Mouse (Mus musculus) kidney, adult 2 months (tissue): Measurements from ENCODE around the gene Ces2c. TPM values are rescaled to one million over a fixed set of nuclear protein-coding genes. Genes with fewer than 3 reads are reported as not detected.
"Not testable (repeated sequence)": the region's sequence is repeated elsewhere in the genome, so short reads cannot be mapped to it uniquely, and the experiment has no call there.

Experiments used
- DNase-seq: peaks from one replicate; pipeline ENCODE4 v3.0.0; 2021
- H3K27ac ChIP-seq: fragments of 200-500 bp; 2 replicates; pipeline ENCODE4 v1.5.1; 2012; ENCODE audit warnings: low read depth, low read length, control low read depth, inconsistent platforms; ENCODE audit not compliant: insufficient read depth
- H3K27me3 ChIP-seq: fragments of 200-500 bp; replicated peaks from 2 replicates; pipeline ENCODE4 v1.6.1; 2012; ENCODE audit warnings: mild to moderate bottlenecking, moderate library complexity, low read length, inconsistent platforms; ENCODE audit not compliant: control insufficient read depth, insufficient read depth
- H3K36me3 ChIP-seq: fragments of 200-500 bp; 2 replicates; pipeline ENCODE4 v1.6.1; 2012; ENCODE audit warnings: mild to moderate bottlenecking, moderate library complexity, low read length, inconsistent platforms; ENCODE audit not compliant: control insufficient read depth, insufficient read depth
- H3K4me1 ChIP-seq: fragments of 200-500 bp; 2 replicates; pipeline ENCODE4 v1.6.1; 2011; ENCODE audit warnings: low read length; ENCODE audit not compliant: control insufficient read depth, insufficient read depth
- H3K4me3 ChIP-seq: fragments of 200-500 bp; 2 replicates; pipeline ENCODE4 v1.5.1; 2011; ENCODE audit warnings: mild to moderate bottlenecking, low read depth, low read length, control low read depth; ENCODE audit not compliant: insufficient read depth
- CTCF ChIP-seq: fragments of 200-500 bp; conservative IDR thresholded peaks from 2 replicates; pipeline ENCODE4 v1.5.1; 2011; ENCODE audit warnings: low read depth, mild to moderate bottlenecking, control low read depth, low read length, moderate library complexity, mixed read lengths; ENCODE audit not compliant: insufficient read depth, insufficient read length
- POLR2A ChIP-seq: fragments of 200-500 bp; IDR thresholded peaks from one replicate; pipeline ENCODE4 v1.6.1; 2011; ENCODE audit warnings: low read depth, low read length, control low read depth
- WGBS: fragments of 180-500 bp; shearing (Covaris S2); methylation state at CpG from one replicate; pipeline ENCODE4 v1.1.7; 2018; 5-methylcytosine and 5-hydroxymethylcytosine counted together
- polyA plus RNA-seq: library from polyadenylated mRNA; depleted of rRNA; stranded (reverse); fragments of >200 nt; gene quantifications from 2 replicates; pipeline ENCODE4 v1.2.3, GENCODE M21; 2012; rRNA removed

Ces2c gene
- polyA plus RNA-seq, 1 experiment = 83.0 TPM

GRCm38 (mm10) chr8:104831440-104831839, 15.4 kb upstream of the Ces2c start, which contains the start of gene Ces2b:
TSS of gene Ces2b (plus strand) at chr8:104831572.
- peak; percentile 78 for DNase-seq
- TF ChIP-seq POLR2A (no peak), CTCF (no peak)
- Histone ChIP-seq H3K4me3 (no peak within 1 kb of the TSS), H3K4me1 (peaks cover 9% of the 10 kb centered on the region), H3K27ac (no peak within 1 kb of the TSS), H3K27me3 (no peaks in the 10 kb centered on the region), H3K36me3 (no peaks in the 10 kb centered on the region)
- WGBS = 18% methylated on average over 5 of the region's 5 CpGs

- H3K4me1 ChIP-seq = 0 out of 2 replicates have a peak, but pooled peaks cover 1% of the 10 kb centered on the region
- H3K4me3 ChIP-seq = no peak overlapping the region
- H3K36me3 ChIP-seq = no peaks in the 10 kb centered on the region
- H3K27me3 ChIP-seq = no peaks in the 10 kb centered on the region
- no peak for DNase-seq
- H3K27ac ChIP-seq = no peak overlapping the region
- 86% methylated on average over 3 of the region's 3 CpGs for WGBS
- no peak for TF ChIP-seq CTCF
- no peak for TF ChIP-seq POLR2A
These were observed 5.3 kb upstream of the Ces2c start for GRCm38 (mm10) chr8:104841360-104842078.

GRCm38 (mm10) chr8:104847741-104848462, 1.0 kb downstream of the Ces2c start:
- H3K27me3 ChIP-seq = 0 out of 2 replicates have a peak, but pooled peaks cover 1% of the 10 kb centered on the region
- peaks cover 2% of the 10 kb centered on the region; the same call in 1 of the 2 replicates for H3K4me1 ChIP-seq
- no peaks in the 10 kb centered on the region for H3K36me3 ChIP-seq
- 58% methylated on average over 4 of the region's 4 CpGs for WGBS
- peak overlapping the region; percentile 3 for H3K4me3 ChIP-seq
- H3K27ac ChIP-seq = no peak overlapping the region
- TF ChIP-seq CTCF (no peak), POLR2A (no peak)
- peak; percentile 32 for DNase-seq

GRCm38 (mm10) chr8:104866844-104867531, 20.1 kb downstream of the Ces2c start:
- no CpG with 5 or more reads among the region's 4 CpGs for WGBS
- H3K4me3 ChIP-seq, H3K4me1 ChIP-seq, H3K27me3 ChIP-seq, DNase-seq, H3K36me3 ChIP-seq, H3K27ac ChIP-seq: not testable (repeated sequence)

- H3K4me3 ChIP-seq, H3K27ac ChIP-seq, H3K36me3 ChIP-seq, H3K27me3 ChIP-seq, DNase-seq, H3K4me1 ChIP-seq: not testable (repeated sequence)
- whole genome bisulfite sequencing = no CpG with 5 or more reads among the region's 2 CpGs
These were observed 22.0 kb downstream of the Ces2c start for GRCm38 (mm10) chr8:104868876-104869275.

GRCm38 (mm10) chr8:104886223-104886926, 39.5 kb downstream of the Ces2c start:
- no CpG with 5 or more reads among the region's 4 CpGs for WGBS
- not testable (repeated sequence) for H3K4me1 ChIP-seq, H3K4me3 ChIP-seq, H3K27ac ChIP-seq, H3K36me3 ChIP-seq, DNase-seq, H3K27me3 ChIP-seq

GRCm38 (mm10) chr8:104901746-104902145, 54.9 kb downstream of the Ces2c start:
- H3K4me1 ChIP-seq = no peaks in the 10 kb centered on the region
- WGBS = 64% methylated on average over 2 of the region's 2 CpGs
- peak; percentile 13 for DNase-seq
- H3K27me3 ChIP-seq = no peaks in the 10 kb centered on the region
- H3K27ac ChIP-seq = no peak overlapping the region
- H3K36me3 ChIP-seq = no peaks in the 10 kb centered on the region
- H3K4me3 ChIP-seq = no peak overlapping the region
- TF ChIP-seq CTCF (no peak), POLR2A (no peak)

Other genes starting within 250 kb of the Ces2c start
- gene Cdh16, start 222.7 kb upstream of the Ces2c start, polyA plus RNA-seq = 1,103 and 1,106 TPM in 2 replicates
- gene Rrad, start 215.7 kb upstream of the Ces2c start, polyA plus RNA-seq = 5.0 and 5.8 TPM in 2 replicates
- 46.5 and 57.7 TPM in 2 replicates for gene Ciao2b, start 205.1 kb upstream of the Ces2c start, polyA plus RNA-seq
- 0.05 TPM in 1 of 2 replicates, not detected in the other for gene Ces2a, start 113.1 kb upstream of the Ces2c start, polyA plus RNA-seq
- 5.4 and 7.8 TPM in 2 replicates for gene Ces2b, start 15.5 kb upstream of the Ces2c start, polyA plus RNA-seq
- gene Ces2e, start 79.2 kb downstream of the Ces2c start, polyA plus RNA-seq = 19.7 and 20.3 TPM in 2 replicates
- gene Ces2f, start 100.3 kb downstream of the Ces2c start, polyA plus RNA-seq = 0.08 and 0.10 TPM in 2 replicates
- gene Ces2g, start 114.7 kb downstream of the Ces2c start, polyA plus RNA-seq = 9.3 and 11.9 TPM in 2 replicates
- 0.48 and 0.53 TPM in 2 replicates for gene Ces2h, start 153.8 kb downstream of the Ces2c start, polyA plus RNA-seq
- gene Ces3a, start 201.5 kb downstream of the Ces2c start, polyA plus RNA-seq = 0.09 and 0.14 TPM in 2 replicates
- 0.08 TPM in 1 of 2 replicates, not detected in the other for gene Ces3b, start 236.7 kb downstream of the Ces2c start, polyA plus RNA-seq